Mouse (Mus musculus): ENCODE results near the gene Tppp3. TPM values are rescaled to one million over a fixed set of nuclear protein-coding genes. Genes with fewer than 3 reads are reported as not detected.

The Tppp3 gene
- polyA plus RNA-seq, 1 experiment from 2014 or later, result 39.1 TPM

- no peaks in the 10 kb centered on the region for H3K36me3 ChIP-seq (ENCODE audit: control insufficient read depth, insufficient read depth, low read length)
- no peaks in the 10 kb centered on the region for H3K27me3 ChIP-seq (ENCODE audit: control insufficient read depth, insufficient read depth, low read length)
- no peak for ATAC-seq (ENCODE audit: insufficient number of reproducible peaks, insufficient read depth, low FRiP score, low read depth)
- H3K9me3 ChIP-seq (ENCODE audit: control insufficient read depth, low read depth, low read length), result no peaks in the 10 kb centered on the region
- WGBS, result 88% methylated on average over 10 of the region's 10 CpGs
- H3K27ac ChIP-seq (ENCODE audit: low read length), result no peak overlapping the region
- no peak overlapping the region for H3K4me2 ChIP-seq (replicated peaks; ENCODE audit: low read depth, low read length)
- H3K4me3 ChIP-seq (ENCODE audit: low read depth, low read length), result no peak overlapping the region
- H3K9ac ChIP-seq (replicated peaks; ENCODE audit: low read depth, low read length), result no peak overlapping the region
- peaks cover 12% of the 10 kb centered on the region for H3K4me1 ChIP-seq (ENCODE audit: control insufficient read depth, insufficient read depth, low read length)
These were observed 3.8 kb downstream of the Tppp3 start for GRCm38 (mm10) chr8:105467396-105467985.

DNA sequence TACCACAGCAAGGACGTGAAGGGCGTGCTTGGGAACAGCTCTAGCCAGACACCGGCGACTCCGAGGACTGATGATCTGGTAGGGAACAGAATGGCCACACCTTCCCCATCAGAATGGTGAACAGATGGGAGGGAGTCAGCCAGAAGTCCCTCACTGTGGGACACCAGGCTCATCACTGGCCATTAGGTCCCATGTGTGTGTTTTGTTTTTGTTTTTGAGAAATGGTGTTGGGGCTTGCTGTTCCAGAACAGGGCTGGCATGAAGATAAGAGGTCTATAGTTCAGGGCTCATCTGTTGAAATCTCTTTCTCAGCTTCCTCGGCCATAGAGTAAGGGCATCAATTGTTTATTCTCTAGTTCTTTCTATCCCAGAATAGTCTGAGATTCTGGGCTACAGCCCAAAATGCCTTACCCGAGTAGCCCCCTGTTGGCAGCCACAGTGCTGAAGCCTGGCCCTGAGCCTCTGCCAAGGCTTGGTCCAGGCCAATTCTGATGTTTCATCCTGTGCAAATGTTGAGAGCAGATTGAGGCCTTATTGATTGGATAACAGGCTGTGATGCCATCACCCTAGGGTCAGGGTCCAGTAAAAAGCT, 4.5 kb downstream of the Tppp3 start:
- H3K4me2 ChIP-seq (replicated peaks; ENCODE audit: low read depth, low read length), result no peak overlapping the region
- WGBS, result 76% methylated on average over 7 of the region's 7 CpGs
- H3K9ac ChIP-seq (replicated peaks; ENCODE audit: low read depth, low read length), result no peak overlapping the region
- H3K27ac ChIP-seq (ENCODE audit: low read length), result no peak overlapping the region
- no peaks in the 10 kb centered on the region for H3K27me3 ChIP-seq (ENCODE audit: control insufficient read depth, insufficient read depth, low read length)
- no peak for ATAC-seq (ENCODE audit: insufficient number of reproducible peaks, insufficient read depth, low FRiP score, low read depth)
- no peaks in the 10 kb centered on the region for H3K9me3 ChIP-seq (ENCODE audit: control insufficient read depth, low read depth, low read length)
- H3K36me3 ChIP-seq (ENCODE audit: control insufficient read depth, insufficient read depth, low read length), result no peaks in the 10 kb centered on the region
- no peak overlapping the region for H3K4me3 ChIP-seq (ENCODE audit: low read depth, low read length)
- peaks cover 11% of the 10 kb centered on the region for H3K4me1 ChIP-seq (ENCODE audit: control insufficient read depth, insufficient read depth, low read length)

GRCm38 (mm10) chr8:105466246-105466645, 5.1 kb downstream of the Tppp3 start:
- ATAC-seq (ENCODE audit: insufficient number of reproducible peaks, insufficient read depth, low FRiP score, low read depth), result no peak
- Histone ChIP-seq H3K9me3 (ENCODE audit: control insufficient read depth, low read depth, low read length) (no peaks in the 10 kb centered on the region), H3K4me2 (replicated peaks; ENCODE audit: low read depth, low read length) (no peak overlapping the region), H3K9ac (replicated peaks; ENCODE audit: low read depth, low read length) (no peak overlapping the region), H3K4me3 (ENCODE audit: low read depth, low read length) (no peak overlapping the region), H3K27ac (ENCODE audit: low read length) (no peak overlapping the region), H3K36me3 (ENCODE audit: control insufficient read depth, insufficient read depth, low read length) (no peaks in the 10 kb centered on the region), H3K4me1 (ENCODE audit: control insufficient read depth, insufficient read depth, low read length) (peaks cover 8% of the 10 kb centered on the region), H3K27me3 (ENCODE audit: control insufficient read depth, insufficient read depth, low read length) (no peaks in the 10 kb centered on the region)
- 82% methylated on average over 6 of the region's 6 CpGs for WGBS

GRCm38 (mm10) chr8:105464595-105464994, 6.7 kb downstream of the Tppp3 start:
- Histone ChIP-seq H3K36me3 (ENCODE audit: control insufficient read depth, insufficient read depth, low read length) (no peaks in the 10 kb centered on the region), H3K27me3 (ENCODE audit: control insufficient read depth, insufficient read depth, low read length) (no peaks in the 10 kb centered on the region), H3K27ac (ENCODE audit: low read length) (no peak overlapping the region), H3K4me1 (ENCODE audit: control insufficient read depth, insufficient read depth, low read length) (peaks cover 3% of the 10 kb centered on the region; the same call in 1 of the 2 replicates), H3K4me3 (ENCODE audit: low read depth, low read length) (no peak overlapping the region), H3K4me2 (replicated peaks; ENCODE audit: low read depth, low read length) (no peak overlapping the region), H3K9me3 (ENCODE audit: control insufficient read depth, low read depth, low read length) (no peaks in the 10 kb centered on the region), H3K9ac (replicated peaks; ENCODE audit: low read depth, low read length) (no peak overlapping the region)
- WGBS, result 65% methylated on average over 7 of the region's 7 CpGs
- ATAC-seq (ENCODE audit: insufficient number of reproducible peaks, insufficient read depth, low FRiP score, low read depth), result no peak

- Histone ChIP-seq H3K4me1 (ENCODE audit: control insufficient read depth, insufficient read depth, low read length) (no peaks in the 10 kb centered on the region), H3K4me2 (replicated peaks; ENCODE audit: low read depth, low read length) (no peak overlapping the region), H3K27me3 (ENCODE audit: control insufficient read depth, insufficient read depth, low read length) (no peaks in the 10 kb centered on the region), H3K9ac (replicated peaks; ENCODE audit: low read depth, low read length) (no peak overlapping the region), H3K27ac (ENCODE audit: low read length) (no peak overlapping the region), H3K36me3 (ENCODE audit: control insufficient read depth, insufficient read depth, low read length) (no peaks in the 10 kb centered on the region), H3K9me3 (ENCODE audit: control insufficient read depth, low read depth, low read length) (no peaks in the 10 kb centered on the region), H3K4me3 (ENCODE audit: low read depth, low read length) (no peak overlapping the region)
- WGBS, result 44% methylated on average over 13 of the region's 13 CpGs
- no peak for ATAC-seq (ENCODE audit: insufficient number of reproducible peaks, insufficient read depth, low FRiP score, low read depth)
These were observed 10.1 kb downstream of the Tppp3 start for GRCm38 (mm10) chr8:105461085-105461803.

DNA sequence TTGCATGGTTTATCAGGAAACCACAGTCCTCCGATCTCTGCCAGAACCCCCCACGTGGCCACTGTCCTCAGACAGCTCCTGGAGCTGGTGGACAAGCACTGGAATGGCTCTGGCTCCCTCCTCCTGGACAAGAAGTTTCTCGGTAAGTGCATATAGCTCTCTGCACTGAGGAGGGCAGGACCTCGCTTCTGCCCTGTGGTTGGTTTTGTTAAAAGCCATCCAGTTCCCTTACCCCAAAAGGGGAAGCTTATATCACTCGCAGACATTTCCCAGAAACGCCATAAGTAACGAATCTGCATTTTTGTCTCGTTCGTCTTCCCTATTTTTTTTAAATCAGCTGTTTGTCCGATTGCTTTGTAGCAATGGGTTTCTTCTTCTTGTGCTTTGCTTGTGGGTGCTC, 16.1 kb downstream of the Tppp3 start:
- no peaks in the 10 kb centered on the region for H3K27me3 ChIP-seq (ENCODE audit: control insufficient read depth, insufficient read depth, low read length)
- H3K27ac ChIP-seq (ENCODE audit: low read length), result no peak overlapping the region
- H3K36me3 ChIP-seq (ENCODE audit: control insufficient read depth, insufficient read depth, low read length), result no peaks in the 10 kb centered on the region
- no peaks in the 10 kb centered on the region for H3K4me1 ChIP-seq (ENCODE audit: control insufficient read depth, insufficient read depth, low read length)
- ATAC-seq (ENCODE audit: insufficient number of reproducible peaks, insufficient read depth, low FRiP score, low read depth), result no peak
- no peaks in the 10 kb centered on the region for H3K9me3 ChIP-seq (ENCODE audit: control insufficient read depth, low read depth, low read length)
- H3K9ac ChIP-seq (replicated peaks; ENCODE audit: low read depth, low read length), result no peak overlapping the region
- H3K4me2 ChIP-seq (replicated peaks; ENCODE audit: low read depth, low read length), result no peak overlapping the region; the same call in 1 of the 2 replicates
- 41% methylated on average over 10 of the region's 10 CpGs for WGBS
- H3K4me3 ChIP-seq (ENCODE audit: low read depth, low read length), result no peak overlapping the region

DNA sequence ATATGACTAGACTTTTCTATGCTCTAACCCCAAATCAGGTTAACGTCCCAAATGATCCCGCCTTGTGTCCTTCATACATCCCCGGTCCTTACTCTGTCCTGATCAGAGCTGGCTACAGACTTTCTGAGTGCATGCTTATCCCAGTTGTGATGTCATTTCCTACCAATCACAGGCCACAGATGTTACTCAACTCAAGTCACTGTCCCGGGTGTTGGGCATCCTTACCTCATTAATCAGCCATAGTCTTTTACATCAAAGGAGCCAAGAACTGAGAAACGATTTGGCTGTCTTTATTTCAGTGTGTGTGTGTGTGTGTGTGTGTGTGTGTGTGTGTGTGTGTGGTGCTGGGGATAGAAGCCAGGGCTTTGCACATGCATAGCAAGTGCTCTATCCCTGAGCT, 17.2 kb downstream of the Tppp3 start:
- H3K9me3 ChIP-seq (ENCODE audit: control insufficient read depth, low read depth, low read length), result no peaks in the 10 kb centered on the region
- ATAC-seq (ENCODE audit: insufficient number of reproducible peaks, insufficient read depth, low FRiP score, low read depth), result no peak
- 53% methylated on average over 5 of the region's 5 CpGs for WGBS
- no peak overlapping the region for H3K27ac ChIP-seq (ENCODE audit: low read length)
- H3K4me2 ChIP-seq (replicated peaks; ENCODE audit: low read depth, low read length), result no peak overlapping the region
- H3K9ac ChIP-seq (replicated peaks; ENCODE audit: low read depth, low read length), result no peak overlapping the region
- H3K4me3 ChIP-seq (ENCODE audit: low read depth, low read length), result no peak overlapping the region
- no peaks in the 10 kb centered on the region for H3K27me3 ChIP-seq (ENCODE audit: control insufficient read depth, insufficient read depth, low read length)
- no peaks in the 10 kb centered on the region for H3K4me1 ChIP-seq (ENCODE audit: control insufficient read depth, insufficient read depth, low read length)
- H3K36me3 ChIP-seq (ENCODE audit: control insufficient read depth, insufficient read depth, low read length), result no peaks in the 10 kb centered on the region

DNA sequence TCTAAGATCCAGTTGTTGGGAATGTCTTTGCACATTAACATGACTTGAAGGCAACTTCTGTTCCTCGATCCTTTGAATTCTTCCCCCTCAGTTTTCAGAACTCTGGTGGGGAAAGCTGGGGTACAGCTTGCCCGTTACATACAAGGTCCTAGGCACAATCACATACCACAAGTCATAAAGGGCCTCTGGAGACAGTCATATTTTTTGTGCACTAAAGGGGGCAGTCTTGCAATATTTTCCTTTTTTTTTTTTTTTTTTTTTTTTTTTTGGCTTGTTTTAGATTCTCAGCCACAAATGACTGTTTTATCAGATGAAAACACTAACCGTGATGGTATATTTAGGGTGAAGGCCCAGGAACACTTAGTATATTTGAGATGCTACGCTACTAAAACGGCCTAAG, 18.0 kb downstream of the Tppp3 start:
- H3K27ac ChIP-seq (ENCODE audit: low read length), result no peak overlapping the region
- WGBS, result 71% methylated on average over 5 of the region's 5 CpGs
- no peak for ATAC-seq (ENCODE audit: insufficient number of reproducible peaks, insufficient read depth, low FRiP score, low read depth)
- no peak overlapping the region for H3K9ac ChIP-seq (replicated peaks; ENCODE audit: low read depth, low read length)
- H3K4me3 ChIP-seq (ENCODE audit: low read depth, low read length), result no peak overlapping the region
- no peaks in the 10 kb centered on the region for H3K36me3 ChIP-seq (ENCODE audit: control insufficient read depth, insufficient read depth, low read length)
- H3K9me3 ChIP-seq (ENCODE audit: control insufficient read depth, low read depth, low read length), result no peaks in the 10 kb centered on the region
- no peak overlapping the region for H3K4me2 ChIP-seq (replicated peaks; ENCODE audit: low read depth, low read length)
- no peaks in the 10 kb centered on the region for H3K27me3 ChIP-seq (ENCODE audit: control insufficient read depth, insufficient read depth, low read length)
- no peaks in the 10 kb centered on the region for H3K4me1 ChIP-seq (ENCODE audit: control insufficient read depth, insufficient read depth, low read length)

Measured in stomach, embryonic 14.5 days (tissue).